Mouse (Mus musculus) splenic B cell, adult 2 months (primary cell): Measurements from ENCODE around the gene Frmd5.

Experiments used
- DNase-seq: peaks from one replicate; pipeline ENCODE4 v3.0.0-alpha.2; 2011; ENCODE audit warnings: low read depth, low spot score
- H3K27me3 ChIP-seq: 2 replicates; pipeline ENCODE4 v1.6.1; 2012; ENCODE audit warnings: mild to moderate bottlenecking, low read length, moderate library complexity, mixed read lengths; ENCODE audit not compliant: control insufficient read depth, poor library complexity, insufficient read depth, severe bottlenecking
- H3K36me3 ChIP-seq: 2 replicates; pipeline ENCODE4 v1.6.1; 2012; ENCODE audit warnings: mild to moderate bottlenecking, low read length, moderate library complexity, mixed read lengths; ENCODE audit not compliant: control insufficient read depth, poor library complexity, insufficient read depth, severe bottlenecking

Frmd5 gene

GRCm38 (mm10) chr2:121609141-121609724 is 197.7 kb downstream of the Frmd5 start:
- no peak for DNase-seq
- H3K27me3 ChIP-seq, result no peaks in the 10 kb centered on the region

GRCm38 (mm10) chr2:121602397-121602796 is 204.5 kb downstream of the Frmd5 start:
- no peaks in the 10 kb centered on the region for H3K36me3 ChIP-seq
- no peak for DNase-seq

More at GRCm38 (mm10) chr2:121609141-121609724, 197.7 kb downstream of the Frmd5 start:
- H3K36me3 ChIP-seq, result no peaks in the 10 kb centered on the region

DNA sequence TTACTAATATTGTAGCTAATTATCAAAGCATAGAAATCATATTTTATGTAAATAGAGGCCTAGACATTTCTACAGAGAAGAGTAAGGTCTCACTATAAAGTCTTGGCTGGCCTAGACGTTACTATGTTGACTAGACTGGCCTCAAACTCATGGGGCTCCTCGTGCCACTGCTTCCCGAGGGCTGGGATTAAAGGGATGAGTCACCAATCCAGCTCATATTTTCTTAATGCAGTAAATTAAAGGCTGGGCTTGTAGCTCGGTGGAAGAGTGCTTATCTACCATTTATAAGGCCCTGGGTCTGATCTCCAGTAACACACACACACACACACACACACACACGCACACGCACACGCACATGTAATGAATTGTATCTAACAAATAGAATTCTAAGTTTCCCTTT is 205.3 kb downstream of the Frmd5 start:
- Histone ChIP-seq H3K36me3 (no peaks in the 10 kb centered on the region), H3K27me3 (no peaks in the 10 kb centered on the region)
- DNase-seq, result no peak

More at GRCm38 (mm10) chr2:121602397-121602796, 204.5 kb downstream of the Frmd5 start:
- H3K27me3 ChIP-seq, result no peaks in the 10 kb centered on the region

DNA sequence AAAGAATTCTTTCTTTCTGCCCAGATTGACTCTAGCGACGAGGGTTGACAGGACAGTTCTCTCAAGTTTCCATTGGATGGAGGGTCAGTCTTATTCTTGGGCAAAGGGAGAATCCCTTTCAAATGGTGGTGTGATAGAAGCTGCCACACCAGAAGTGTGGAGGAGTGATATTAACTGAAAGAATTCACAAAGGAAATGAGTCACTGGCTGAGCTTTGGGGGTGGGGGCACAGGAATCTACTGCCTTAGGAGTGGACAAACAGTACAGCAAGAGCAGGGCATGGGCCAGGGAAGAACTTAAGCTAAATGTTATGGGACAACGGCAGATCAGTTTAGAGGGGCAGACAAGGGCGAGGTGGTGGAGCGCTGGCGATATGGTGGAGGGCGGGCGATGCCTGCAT is 206.2 kb downstream of the Frmd5 start:
- no peak for DNase-seq
- Histone ChIP-seq H3K27me3 (no peaks in the 10 kb centered on the region), H3K36me3 (no peaks in the 10 kb centered on the region)

- Histone ChIP-seq H3K36me3 (no peaks in the 10 kb centered on the region), H3K27me3 (no peaks in the 10 kb centered on the region)
- no peak for DNase-seq
Observed at GRCm38 (mm10) chr2:121598249-121598648, 208.6 kb downstream of the Frmd5 start.

- Histone ChIP-seq H3K27me3 (no peaks in the 10 kb centered on the region), H3K36me3 (no peaks in the 10 kb centered on the region)
- DNase-seq, result no peak
Observed at GRCm38 (mm10) chr2:121596621-121597020, 210.3 kb downstream of the Frmd5 start.

GRCm38 (mm10) chr2:121594660-121595291 is 212.1 kb downstream of the Frmd5 start:
- DNase-seq, result no peak
- Histone ChIP-seq H3K27me3 (no peaks in the 10 kb centered on the region), H3K36me3 (no peaks in the 10 kb centered on the region)

- no peaks in the 10 kb centered on the region for H3K27me3 ChIP-seq
- DNase-seq, result no peak
- no peaks in the 10 kb centered on the region for H3K36me3 ChIP-seq
Observed at GRCm38 (mm10) chr2:121594131-121594530, 212.8 kb downstream of the Frmd5 start.

DNA sequence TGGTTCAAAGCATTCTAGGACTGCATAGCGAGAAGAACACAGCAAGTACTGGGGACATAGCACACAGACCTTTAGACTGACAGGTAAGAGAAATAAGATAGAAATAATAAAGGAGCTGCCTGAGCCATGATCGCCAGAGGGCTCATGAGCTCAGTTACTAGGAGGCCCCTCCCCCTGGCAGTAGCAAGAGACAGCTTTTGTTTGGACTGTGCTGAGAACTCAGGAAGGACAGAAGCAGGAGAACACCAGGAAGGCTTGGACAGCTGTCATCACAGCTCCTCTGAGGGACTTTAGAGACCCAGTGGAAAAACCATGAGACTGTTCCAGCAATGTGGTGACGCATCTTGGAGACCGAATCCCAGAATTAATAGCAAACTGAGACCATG is 218.6 kb downstream of the Frmd5 start:
- H3K27me3 ChIP-seq, result no peaks in the 10 kb centered on the region
- DNase-seq, result no peak

GRCm38 (mm10) chr2:121587523-121588308 is 219.2 kb downstream of the Frmd5 start:
- no peaks in the 10 kb centered on the region for H3K27me3 ChIP-seq
- H3K36me3 ChIP-seq, result no peaks in the 10 kb centered on the region
- DNase-seq, result no peak

More for the DNA sequence above, 218.6 kb downstream of the Frmd5 start:
- H3K36me3 ChIP-seq, result no peaks in the 10 kb centered on the region

GRCm38 (mm10) chr2:121584705-121585104 is 222.2 kb downstream of the Frmd5 start:
- no peaks in the 10 kb centered on the region for H3K36me3 ChIP-seq
- DNase-seq, result no peak

GRCm38 (mm10) chr2:121583468-121584116 is 223.3 kb downstream of the Frmd5 start:
- H3K27me3 ChIP-seq, result no peaks in the 10 kb centered on the region
- no peaks in the 10 kb centered on the region for H3K36me3 ChIP-seq
- no peak for DNase-seq

More at GRCm38 (mm10) chr2:121584705-121585104, 222.2 kb downstream of the Frmd5 start:
- H3K27me3 ChIP-seq, result no peaks in the 10 kb centered on the region

DNA sequence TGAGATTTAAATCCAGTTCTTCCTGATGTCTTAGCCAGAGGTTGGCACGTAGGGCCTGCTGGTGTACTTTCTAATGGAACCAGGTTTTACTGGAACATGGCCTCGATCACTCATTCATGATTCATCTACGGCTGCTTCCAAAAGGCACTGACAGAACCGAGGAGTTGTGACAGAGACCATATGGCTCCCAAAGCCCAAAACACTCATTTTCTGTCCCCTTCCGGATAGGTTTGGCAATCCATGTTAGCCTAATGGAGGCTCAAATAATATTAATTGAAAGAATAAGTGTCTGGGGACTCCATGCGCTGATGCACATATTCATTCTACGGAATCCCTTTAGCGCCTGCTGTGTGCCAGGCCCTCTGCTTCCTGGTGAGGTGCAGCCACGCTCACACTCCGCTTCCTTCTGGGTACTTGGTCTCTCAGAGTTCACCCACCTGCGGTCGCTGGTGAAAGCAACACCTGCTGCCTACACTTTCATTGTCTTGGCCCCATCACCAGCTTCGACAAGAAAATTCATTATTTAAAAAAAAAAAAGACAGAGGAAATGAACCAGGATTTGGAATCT is 224.0 kb downstream of the Frmd5 start:
- Histone ChIP-seq H3K36me3 (no peaks in the 10 kb centered on the region), H3K27me3 (no peaks in the 10 kb centered on the region)
- DNase-seq, result no peak

DNA sequence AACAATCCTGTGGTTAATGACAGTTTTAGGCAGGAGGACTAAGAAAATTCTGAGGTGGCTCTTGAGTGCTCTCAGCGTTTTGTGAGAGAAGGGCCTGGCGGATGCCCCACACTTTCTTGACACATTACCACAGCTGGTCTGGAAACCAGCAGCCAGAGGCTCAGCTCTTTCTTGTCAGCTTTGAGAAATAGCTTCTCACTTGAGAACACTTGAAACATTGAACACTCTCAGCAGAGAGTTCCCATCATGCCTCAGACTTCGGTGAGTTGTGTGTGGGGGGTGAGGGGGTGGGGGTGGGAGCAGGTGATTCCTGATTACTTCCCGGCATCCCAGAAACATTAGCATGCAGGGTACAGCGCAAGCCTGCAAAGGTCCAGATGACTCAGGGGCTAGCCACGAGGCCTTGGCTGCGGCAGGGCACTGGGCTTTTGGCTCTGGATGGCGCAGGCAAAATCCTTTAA is 231.1 kb downstream of the Frmd5 start:
- H3K27me3 ChIP-seq, result no peaks in the 10 kb centered on the region
- DNase-seq, result no peak
- H3K36me3 ChIP-seq, result no peaks in the 10 kb centered on the region
